Comparison of ENCODE assay signal across 17 mouse cellular contexts in genomic region chr6:108316268-108316824, GRCm38 (mm10).
DNase-seq lines count a peak whose midpoint lies in the region; ATAC-seq and TF ChIP-seq lines count a peak whose summit lies in the region.
"Had no signal": no experiment of that assay in that cellular context is flagged by ENCODE, and none has a peak within 500 bp of the region (broad histone marks: within the 10 kb centered on the region; RNA-seq: fewer than 3 reads in every experiment).

No protein-coding gene starts in this region.

- TF ChIP-seq CTCF in forebrain, postnatal 0 days (IDR thresholded peaks at IDR 0.05; ENCODE audit: low read depth): 0 out of 2 replicates have a peak, but pooled peaks have one; percentile 6
- TF ChIP-seq CTCF in liver, adult 2 months (IDR thresholded peaks at IDR 0.05; ENCODE audit: low read depth, low read length): peak; percentile 29; the same call in 1 of the 2 replicates

- peaks cover 21% of the 10 kb centered on the region for H3K79me2 ChIP-seq in liver, adult 2 months (ENCODE audit: control insufficient read depth, insufficient read depth, low read length)

- DNase-seq in forebrain, postnatal 0 days: no peak
- peak; percentile 87 for DNase-seq in liver, adult 2 months (ENCODE audit: extremely low read depth, low read depth, low spot score)
- no peak for DNase-seq in liver
- no peak for DNase-seq in neural tube, embryonic 10.5 days (ENCODE audit: extremely low spot score, low spot score)
- no peak for DNase-seq in right cerebral cortex, postnatal 10 days (ENCODE audit: low spot score in 2 of 2)
- DNase-seq: cerebellum, adult 2 months; cerebellum, postnatal 36 days; kidney, adult 2 months; kidney, postnatal 10 days; right cerebral cortex, postnatal 14 days; thymus, adult 18-20 months; thymus, postnatal 4 days had no signal

- H3K4me1 ChIP-seq in forebrain, postnatal 0 days (ENCODE audit: insufficient read depth): peaks cover 11% of the 10 kb centered on the region; the same call in 1 of the 2 replicates
- no peaks in the 10 kb centered on the region for H3K4me1 ChIP-seq in forebrain, embryonic 12.5 days
- peaks cover 30% of the 10 kb centered on the region for H3K4me1 ChIP-seq in liver, adult 2 months (ENCODE audit: control insufficient read depth, insufficient read depth, low read length)
- H3K4me1 ChIP-seq in neural tube, embryonic 14.5 days (ENCODE audit: control insufficient read depth, insufficient read depth, low read length): no peaks in the 10 kb centered on the region
- H3K4me1 ChIP-seq: embryonic facial prominence, embryonic 15.5 days had no signal

- peak; percentile 59 for ATAC-seq in forebrain, postnatal 0 days
- no peak for ATAC-seq in forebrain, embryonic 12.5 days (ENCODE audit: low FRiP score)
- peak; percentile 78; the same call in 1 of the 2 replicates for ATAC-seq in neural tube, embryonic 14.5 days (ENCODE audit: low read depth)

- H3K27ac ChIP-seq in forebrain, postnatal 0 days (ENCODE audit: low read depth, low read length): no peak overlapping the region
- H3K27ac ChIP-seq in forebrain, embryonic 12.5 days: no peak overlapping the region
- peak overlapping the region; percentile 89 for H3K27ac ChIP-seq in liver, adult 2 months (replicated peaks; ENCODE audit: insufficient read depth, low read depth, low read length)
- H3K27ac ChIP-seq in neural tube, embryonic 14.5 days (ENCODE audit: low read depth, low read length): no peak overlapping the region
- H3K27ac ChIP-seq: embryonic facial prominence, embryonic 15.5 days had no signal

- no peak for TF ChIP-seq POLR2A in liver, adult 2 months (IDR thresholded peaks at IDR 0.05; ENCODE audit: extremely low read depth, insufficient read depth, low read length)

- H3K4me3 ChIP-seq in forebrain, postnatal 0 days (ENCODE audit: low read depth, low read length): no peak overlapping the region
- no peak overlapping the region for H3K4me3 ChIP-seq in forebrain, embryonic 12.5 days (replicated peaks)
- no peak overlapping the region for H3K4me3 ChIP-seq in liver, adult 2 months (ENCODE audit: insufficient read depth, low read depth, low read length)
- no peak overlapping the region for H3K4me3 ChIP-seq in neural tube, embryonic 14.5 days (ENCODE audit: low read depth, low read length)
- H3K4me3 ChIP-seq: embryonic facial prominence, embryonic 15.5 days; heart, embryonic 12.5 days had no signal

- no peaks in the 10 kb centered on the region for H3K27me3 ChIP-seq in forebrain, postnatal 0 days (ENCODE audit: insufficient read depth, low read length)
- H3K27me3 ChIP-seq in forebrain, embryonic 12.5 days: no peaks in the 10 kb centered on the region
- H3K27me3 ChIP-seq in liver, adult 2 months (ENCODE audit: control insufficient read depth, insufficient read depth, low read length): no peaks in the 10 kb centered on the region
- H3K27me3 ChIP-seq in neural tube, embryonic 14.5 days (ENCODE audit: control insufficient read depth, insufficient read depth, low read length): no peaks in the 10 kb centered on the region
- H3K27me3 ChIP-seq: CH12.LX; embryonic facial prominence, embryonic 15.5 days; heart, embryonic 12.5 days had no signal

- H3K4me2 ChIP-seq in forebrain, postnatal 0 days (ENCODE audit: low read depth): no peak overlapping the region
- H3K4me2 ChIP-seq in forebrain, embryonic 12.5 days: no peak overlapping the region
- H3K4me2 ChIP-seq in neural tube, embryonic 14.5 days (ENCODE audit: low read depth, low read length): no peak overlapping the region
- H3K4me2 ChIP-seq: embryonic facial prominence, embryonic 15.5 days; heart, embryonic 12.5 days had no signal

- WGBS in forebrain, postnatal 0 days: 31% methylated on average over 4 of the region's 4 CpGs
- 63% methylated on average over 4 of the region's 4 CpGs for WGBS in forebrain, embryonic 12.5 days
- whole genome bisulfite sequencing in liver, adult 2 months: 32% methylated on average over 4 of the region's 4 CpGs
- WGBS in neural tube, embryonic 14.5 days: 29% methylated on average over 4 of the region's 4 CpGs

- no peaks in the 10 kb centered on the region for H3K9me3 ChIP-seq in forebrain, postnatal 0 days (ENCODE audit: low read length)
- no peaks in the 10 kb centered on the region for H3K9me3 ChIP-seq in forebrain, embryonic 12.5 days
- H3K9me3 ChIP-seq in neural tube, embryonic 14.5 days (ENCODE audit: control insufficient read depth, low read length): no peaks in the 10 kb centered on the region
- H3K9me3 ChIP-seq: embryonic facial prominence, embryonic 15.5 days; heart, embryonic 12.5 days had no signal

- H3K36me3 ChIP-seq in forebrain, postnatal 0 days (ENCODE audit: insufficient read depth): no peaks in the 10 kb centered on the region
- H3K36me3 ChIP-seq in forebrain, embryonic 12.5 days (replicated peaks): no peaks in the 10 kb centered on the region
- no peaks in the 10 kb centered on the region for H3K36me3 ChIP-seq in liver, adult 2 months (ENCODE audit: control insufficient read depth, insufficient read depth, low read length)
- H3K36me3 ChIP-seq in neural tube, embryonic 14.5 days (ENCODE audit: control insufficient read depth, insufficient read depth, low read length): no peaks in the 10 kb centered on the region
- H3K36me3 ChIP-seq: embryonic facial prominence, embryonic 15.5 days; heart, embryonic 12.5 days had no signal

- no peak overlapping the region for H3K9ac ChIP-seq in forebrain, postnatal 0 days
- no peak overlapping the region for H3K9ac ChIP-seq in forebrain, embryonic 12.5 days
- no peak overlapping the region for H3K9ac ChIP-seq in liver, adult 2 months (ENCODE audit: low read depth, low read length)
- H3K9ac ChIP-seq in neural tube, embryonic 14.5 days (replicated peaks; ENCODE audit: low read depth, low read length): no peak overlapping the region
- H3K9ac ChIP-seq: embryonic facial prominence, embryonic 15.5 days; heart, embryonic 12.5 days had no signal
